Mouse (Mus musculus) liver, embryonic 11.5 days (tissue): ENCODE measurements at regions not wholly inside any gene's neighbourhood (a gene's known extent, or its start where the extent isn't known, plus 50 kb on each side); places are given as distances from the start of the nearest gene placed in this dataset.

Experiments
- ATAC-seq: fragments of 200-750 bp; cut with Nextera tagmentation; replicated peaks from 2 replicates; pipeline ENCODE4 v1.8.0; 2017; ENCODE audit warnings: moderate number of reproducible peaks, mild to moderate bottlenecking, moderate TSS enrichment, moderate library complexity; ENCODE audit not compliant: low FRiP score
- DNase-seq: peaks from one replicate; pipeline ENCODE4 v3.0.0-alpha.2; 2017; ENCODE audit warnings: low spot score
- H3K27ac ChIP-seq: fragments of 300-500 bp; sonication (generic); 2 replicates; pipeline ENCODE4 v1.5.1; 2014; ENCODE audit warnings: mild to moderate bottlenecking, low read depth, low read length, control low read depth
- H3K27me3 ChIP-seq: fragments of 300-500 bp; sonication (generic); replicated peaks from 2 replicates; pipeline ENCODE4 v1.6.1; 2014; ENCODE audit warnings: low read length, mixed read lengths; ENCODE audit not compliant: control insufficient read depth, insufficient read depth
- H3K36me3 ChIP-seq: fragments of 300-500 bp; sonication (generic); 2 replicates; pipeline ENCODE4 v1.6.1; 2014; ENCODE audit warnings: mild to moderate bottlenecking, low read length, moderate library complexity, mixed read lengths; ENCODE audit not compliant: control insufficient read depth, insufficient read depth
- H3K4me1 ChIP-seq: fragments of 300-500 bp; sonication (generic); replicated peaks from 2 replicates; pipeline ENCODE4 v1.6.1; 2014; ENCODE audit warnings: low read length, mixed read lengths; ENCODE audit not compliant: control insufficient read depth, insufficient read depth
- H3K4me2 ChIP-seq: fragments of 300-500 bp; sonication (generic); 2 replicates; pipeline ENCODE4 v1.6.1; 2014; ENCODE audit warnings: mild to moderate bottlenecking, control low read depth, moderate library complexity
- H3K4me3 ChIP-seq: fragments of 300-500 bp; sonication (generic); 2 replicates; pipeline ENCODE4 v1.5.1; 2014; ENCODE audit warnings: low read depth, low read length, control low read depth
- H3K9ac ChIP-seq: fragments of 300-500 bp; sonication (generic); 2 replicates; pipeline ENCODE4 v1.6.1; 2014; ENCODE audit warnings: low read depth, low read length, control low read depth
- H3K9me3 ChIP-seq: fragments of 300-500 bp; sonication (generic); 2 replicates; pipeline ENCODE4 v1.6.1; 2016; ENCODE audit warnings: low read length, inconsistent platforms, mixed read lengths; ENCODE audit not compliant: control insufficient read depth
- WGBS: fragments of 180-500 bp; shearing (Covaris S2); extraction: QIAGEN DNeasy Blood & Tissue Kit; methylation state at CpG from one replicate; pipeline ENCODE4 v1.1.7; 2014; 5-methylcytosine and 5-hydroxymethylcytosine counted together

GRCm38 (mm10) chr16:86371652-86372051, 470.0 kb upstream of the Adamts5 start:
- Histone ChIP-seq H3K27me3 (no peaks in the 10 kb centered on the region), H3K9ac (no peak overlapping the region), H3K9me3 (no peaks in the 10 kb centered on the region), H3K4me3 (no peak overlapping the region), H3K4me2 (no peak overlapping the region), H3K36me3 (no peaks in the 10 kb centered on the region), H3K27ac (no peak overlapping the region), H3K4me1 (no peaks in the 10 kb centered on the region)
- ATAC-seq, result no peak
- 67% methylated on average over 4 of the region's 4 CpGs for WGBS
- no peak for DNase-seq

GRCm38 (mm10) chr16:86368449-86368848, 466.8 kb upstream of the Adamts5 start:
- Histone ChIP-seq H3K27me3 (no peaks in the 10 kb centered on the region), H3K27ac (no peak overlapping the region), H3K36me3 (no peaks in the 10 kb centered on the region), H3K4me1 (no peaks in the 10 kb centered on the region), H3K9me3 (no peaks in the 10 kb centered on the region), H3K9ac (no peak overlapping the region), H3K4me2 (no peak overlapping the region), H3K4me3 (no peak overlapping the region)
- DNase-seq (no peak), ATAC-seq (no peak)
- 78% methylated on average over 5 of the region's 5 CpGs for WGBS

GRCm38 (mm10) chr16:86366197-86366596, 464.6 kb upstream of the Adamts5 start:
- WGBS, result 63% methylated on average over 1 of the region's 1 CpGs
- H3K4me1 ChIP-seq, result no peaks in the 10 kb centered on the region
- H3K27me3 ChIP-seq, result no peaks in the 10 kb centered on the region
- H3K9ac ChIP-seq, result no peak overlapping the region
- H3K9me3 ChIP-seq, result no peaks in the 10 kb centered on the region
- H3K4me2 ChIP-seq, result no peak overlapping the region
- no peak overlapping the region for H3K4me3 ChIP-seq
- DNase-seq (no peak), ATAC-seq (no peak)
- H3K36me3 ChIP-seq, result no peaks in the 10 kb centered on the region
- no peak overlapping the region for H3K27ac ChIP-seq

GRCm38 (mm10) chr16:86361099-86361498, 459.5 kb upstream of the Adamts5 start:
- Histone ChIP-seq H3K36me3 (no peaks in the 10 kb centered on the region), H3K4me1 (no peaks in the 10 kb centered on the region), H3K4me3 (no peak overlapping the region), H3K9ac (no peak overlapping the region), H3K9me3 (no peaks in the 10 kb centered on the region), H3K4me2 (no peak overlapping the region), H3K27me3 (no peaks in the 10 kb centered on the region), H3K27ac (no peak overlapping the region)
- WGBS, result 79% methylated on average over 5 of the region's 5 CpGs
- no peak for ATAC-seq
- no peak for DNase-seq

GRCm38 (mm10) chr16:86355036-86355435, 453.4 kb upstream of the Adamts5 start:
- 74% methylated on average over 2 of the region's 2 CpGs for WGBS
- H3K4me2 ChIP-seq, result no peak overlapping the region
- no peak overlapping the region for H3K27ac ChIP-seq
- H3K36me3 ChIP-seq, result no peaks in the 10 kb centered on the region
- ATAC-seq, result no peak
- H3K4me1 ChIP-seq, result no peaks in the 10 kb centered on the region
- no peak overlapping the region for H3K4me3 ChIP-seq
- H3K9ac ChIP-seq, result no peak overlapping the region
- H3K9me3 ChIP-seq, result no peaks in the 10 kb centered on the region
- no peak for DNase-seq
- no peaks in the 10 kb centered on the region for H3K27me3 ChIP-seq

- H3K4me3 ChIP-seq, result no peak overlapping the region
- H3K9me3 ChIP-seq, result no peaks in the 10 kb centered on the region
- 79% methylated on average over 5 of the region's 5 CpGs for WGBS
- no peak overlapping the region for H3K27ac ChIP-seq
- no peaks in the 10 kb centered on the region for H3K4me1 ChIP-seq
- no peak for ATAC-seq
- H3K36me3 ChIP-seq, result no peaks in the 10 kb centered on the region
- no peaks in the 10 kb centered on the region for H3K27me3 ChIP-seq
- H3K9ac ChIP-seq, result no peak overlapping the region
- no peak overlapping the region for H3K4me2 ChIP-seq
- DNase-seq, result no peak
Observed at GRCm38 (mm10) chr16:86347753-86348152, 446.1 kb upstream of the Adamts5 start.

- Histone ChIP-seq H3K27ac (no peak overlapping the region), H3K9me3 (no peaks in the 10 kb centered on the region), H3K4me2 (no peak overlapping the region), H3K4me3 (no peak overlapping the region), H3K4me1 (no peaks in the 10 kb centered on the region), H3K36me3 (no peaks in the 10 kb centered on the region), H3K9ac (no peak overlapping the region), H3K27me3 (no peaks in the 10 kb centered on the region)
- ATAC-seq (no peak), DNase-seq (no peak)
- 48% methylated on average over 3 of the region's 3 CpGs for WGBS
Observed at GRCm38 (mm10) chr16:86346916-86347315, 445.3 kb upstream of the Adamts5 start.

GRCm38 (mm10) chr16:86340311-86340710, 438.7 kb upstream of the Adamts5 start:
- Histone ChIP-seq H3K36me3 (no peaks in the 10 kb centered on the region), H3K9ac (no peak overlapping the region), H3K4me2 (no peak overlapping the region), H3K9me3 (no peaks in the 10 kb centered on the region), H3K4me1 (no peaks in the 10 kb centered on the region), H3K27ac (no peak overlapping the region), H3K27me3 (no peaks in the 10 kb centered on the region), H3K4me3 (no peak overlapping the region)
- WGBS, result 77% methylated on average over 2 of the region's 2 CpGs
- DNase-seq, result no peak
- ATAC-seq, result no peak

- Histone ChIP-seq H3K9ac (no peak overlapping the region), H3K36me3 (no peaks in the 10 kb centered on the region), H3K27ac (no peak overlapping the region), H3K4me1 (no peaks in the 10 kb centered on the region), H3K27me3 (no peaks in the 10 kb centered on the region), H3K9me3 (no peaks in the 10 kb centered on the region), H3K4me3 (no peak overlapping the region), H3K4me2 (no peak overlapping the region)
- ATAC-seq, result no peak
- no peak for DNase-seq
- 82% methylated on average over 2 of the region's 2 CpGs for WGBS
Observed at GRCm38 (mm10) chr16:86325406-86325805, 423.8 kb upstream of the Adamts5 start.
